Mouse (Mus musculus) MEL (cell line): Measurements from ENCODE around the gene Mroh7. TPM values are rescaled to one million over a fixed set of nuclear protein-coding genes. Genes with fewer than 3 reads are reported as not detected.

Experiments used
- DNase-seq: peaks from one replicate; pipeline ENCODE4 v3.0.0; 2011; ENCODE audit warnings: low read depth, low spot score
- H3K27ac ChIP-seq: 2 replicates; pipeline ENCODE4 v1.5.1; 2012; ENCODE audit warnings: low read depth, mild to moderate bottlenecking, control low read depth, low read length, moderate library complexity; ENCODE audit not compliant: control insufficient read depth
- H3K27me3 ChIP-seq, 2 experiments: fragments of 150-350 bp in 1 of 2; sonication (generic) in 1 of 2; 2 replicates each; pipeline ENCODE4 v1.6.1; 2012; ENCODE audit warnings: low read length in 2 of 2, mild to moderate bottlenecking in 2 of 2, improper control_type of control experiment in 1 of 2, moderate library complexity in 1 of 2; ENCODE audit not compliant: insufficient read depth in 2 of 2, control insufficient read depth in 1 of 2
- H3K36me3 ChIP-seq, 2 experiments: 2 replicates each; pipeline ENCODE4 v1.6.1; 2012 to 2014; ENCODE audit warnings: low read length in 2 of 2, improper control_type of control experiment in 1 of 2, inconsistent platforms in 1 of 2, mild to moderate bottlenecking in 1 of 2; ENCODE audit not compliant: insufficient read depth in 2 of 2, control insufficient read depth in 1 of 2
- H3K4me1 ChIP-seq, 2 experiments: fragments of 150-350 bp in 1 of 2; sonication (generic) in 1 of 2; 2 replicates each; pipeline ENCODE4 v1.6.1; 2012; ENCODE audit warnings: low read length in 2 of 2, improper control_type of control experiment in 1 of 2, mild to moderate bottlenecking in 1 of 2; ENCODE audit not compliant: insufficient read depth in 2 of 2, control insufficient read depth in 1 of 2
- H3K4me3 ChIP-seq, 2 experiments: fragments of 150-350 bp in 1 of 2; sonication (generic) in 1 of 2; 2 replicates each; pipeline ENCODE4 v1.5.1; 2012; ENCODE audit warnings: low read depth in 2 of 2, low read length in 2 of 2, mild to moderate bottlenecking in 2 of 2, moderate library complexity in 2 of 2, control low read depth in 1 of 2, improper control_type of control experiment in 1 of 2; ENCODE audit not compliant: control insufficient read depth in 1 of 2, insufficient read depth in 1 of 2
- H3K79me2 ChIP-seq: 2 replicates; pipeline ENCODE4 v1.6.1; 2012; ENCODE audit warnings: mild to moderate bottlenecking, low read length, moderate library complexity; ENCODE audit not compliant: control insufficient read depth, poor library complexity, insufficient read depth
- H3K9ac ChIP-seq: 2 replicates; pipeline ENCODE4 v1.6.1; 2012; ENCODE audit warnings: low read depth, mild to moderate bottlenecking, control low read depth, low read length, moderate library complexity; ENCODE audit not compliant: control insufficient read depth, poor library complexity, severe bottlenecking
- H3K9me3 ChIP-seq: fragments of 150-350 bp; sonication (generic); replicated peaks from 2 replicates; pipeline ENCODE4 v1.6.1; 2012; ENCODE audit warnings: mild to moderate bottlenecking, low read length, improper control_type of control experiment, moderate library complexity; ENCODE audit not compliant: insufficient read depth
- CHD2 ChIP-seq: IDR thresholded peaks from 2 replicates; pipeline ENCODE4 v1.6.1; 2011; ENCODE audit warnings: low read length, improper control_type of control experiment
- CTCF ChIP-seq, 3 experiments: IDR thresholded peaks in 2 of 3; conservative IDR thresholded peaks in 1 of 3; 2 replicates each; pipeline ENCODE4 v1.5.1; 2011 to 2012; ENCODE audit warnings: low read length in 3 of 3, low read depth in 2 of 3, mild to moderate bottlenecking in 2 of 3, improper control_type of control experiment in 1 of 3, inconsistent platforms in 1 of 3, mixed read lengths in 1 of 3, moderate library complexity in 1 of 3; ENCODE audit not compliant: control insufficient read depth in 1 of 3, insufficient read depth in 1 of 3, poor library complexity in 1 of 3, severe bottlenecking in 1 of 3
- ELF1 ChIP-seq: IDR thresholded peaks from 2 replicates; pipeline ENCODE4 v1.6.1; 2014; ENCODE audit warnings: low read depth, mild to moderate bottlenecking, inconsistent platforms, low read length, improper control_type of control experiment, moderate library complexity
- EP300 ChIP-seq, 2 experiments: IDR thresholded peaks; 2 replicates each; pipeline ENCODE4 v1.6.1; 2011; ENCODE audit warnings: improper control_type of control experiment in 2 of 2, low read length in 2 of 2, low read depth in 1 of 2, mild to moderate bottlenecking in 1 of 2
- GATA1 ChIP-seq: IDR thresholded peaks from 2 replicates; pipeline ENCODE4 v1.6.1; 2011; ENCODE audit warnings: low read depth, low read length, improper control_type of control experiment
- HCFC1 ChIP-seq: IDR thresholded peaks from 2 replicates; pipeline ENCODE4 v1.6.1; 2012; ENCODE audit warnings: low read depth, mild to moderate bottlenecking, inconsistent platforms, low read length, improper control_type of control experiment, moderate library complexity
- JUND ChIP-seq: IDR thresholded peaks from 2 replicates; pipeline ENCODE4 v1.6.1; 2011; ENCODE audit warnings: low read depth, mild to moderate bottlenecking, improper control_type of control experiment, low read length
- MAX ChIP-seq: IDR thresholded peaks from 2 replicates; pipeline ENCODE4 v1.6.1; 2011; ENCODE audit warnings: low read length, improper control_type of control experiment
- MEF2A ChIP-seq: IDR thresholded peaks from 2 replicates; pipeline ENCODE4 v1.6.1; 2014; ENCODE audit warnings: low read depth, mild to moderate bottlenecking, inconsistent platforms, low read length, improper control_type of control experiment; ENCODE audit not compliant: poor library complexity, insufficient replicate concordance, severe bottlenecking; ENCODE audit errors: extremely low read depth
- NELFE ChIP-seq: IDR thresholded peaks from 2 replicates; pipeline ENCODE4 v1.6.1; 2011; ENCODE audit warnings: low read depth, low read length, improper control_type of control experiment
- RAD21 ChIP-seq: IDR thresholded peaks from 2 replicates; pipeline ENCODE4 v1.6.1; 2011; ENCODE audit warnings: mild to moderate bottlenecking, low read depth, low read length, improper control_type of control experiment
- RCOR1 ChIP-seq: IDR thresholded peaks from 2 replicates; pipeline ENCODE4 v1.6.1; 2012; ENCODE audit warnings: low read depth, mild to moderate bottlenecking, inconsistent platforms, low read length, improper control_type of control experiment
- SMC3 ChIP-seq: IDR thresholded peaks from 2 replicates; pipeline ENCODE4 v1.6.1; 2011; ENCODE audit warnings: low read depth, low read length, improper control_type of control experiment
- TCF12 ChIP-seq: IDR thresholded peaks from 2 replicates; pipeline ENCODE4 v1.6.1; 2014; ENCODE audit warnings: low read depth, mild to moderate bottlenecking, inconsistent platforms, low read length, improper control_type of control experiment, moderate library complexity
- UBTF ChIP-seq: IDR thresholded peaks from 2 replicates; pipeline ENCODE4 v1.6.1; 2012; ENCODE audit warnings: low read depth, mild to moderate bottlenecking, inconsistent platforms, low read length, improper control_type of control experiment, moderate library complexity, borderline replicate concordance; ENCODE audit not compliant: insufficient read depth
- USF2 ChIP-seq, 2 experiments: IDR thresholded peaks; 2 replicates each; pipeline ENCODE4 v1.6.1; 2011 to 2012; ENCODE audit warnings: improper control_type of control experiment in 2 of 2, low read length in 2 of 2, borderline replicate concordance in 1 of 2, inconsistent platforms in 1 of 2, low read depth in 1 of 2, mild to moderate bottlenecking in 1 of 2; ENCODE audit not compliant: insufficient read depth in 1 of 2
- ZC3H11A ChIP-seq: IDR thresholded peaks from 2 replicates; pipeline ENCODE4 v1.6.1; 2012; ENCODE audit warnings: low read depth, mild to moderate bottlenecking, inconsistent platforms, low read length, improper control_type of control experiment
- ZKSCAN1 ChIP-seq: IDR thresholded peaks from 2 replicates; pipeline ENCODE4 v1.6.1; 2012; ENCODE audit warnings: low read depth, mild to moderate bottlenecking, inconsistent platforms, low read length, improper control_type of control experiment, moderate library complexity
- ZMIZ1 ChIP-seq: IDR thresholded peaks from 2 replicates; pipeline ENCODE4 v1.6.1; 2012; ENCODE audit warnings: low read depth, mild to moderate bottlenecking, inconsistent platforms, low read length, improper control_type of control experiment, moderate library complexity
- ZNF384 ChIP-seq: IDR thresholded peaks from 2 replicates; pipeline ENCODE4 v1.6.1; 2012; ENCODE audit warnings: low read depth, mild to moderate bottlenecking, inconsistent platforms, low read length, improper control_type of control experiment
- polyA plus RNA-seq, 2 experiments: library from polyadenylated mRNA; stranded (reverse) in 1 of 2; unstranded in 1 of 2; fragments of >175 nt in 1 of 2; fragments of >200 nt in 1 of 2; gene quantifications; 2 replicates each; pipeline versions ENCODE4 v1.2.1 to v1.2.4; 2012; ENCODE audit warnings: low replicate concordance in 2 of 2, low read depth in 1 of 2; ENCODE audit not compliant: insufficient read length in 2 of 2, insufficient read depth in 1 of 2, missing spikeins in 1 of 2
- total RNA-seq: library from RNA; depleted of rRNA; stranded (reverse); fragments of 300-350 nt; gene quantifications from 2 replicates; pipeline ENCODE4 v1.2.3, GENCODE M21; 2012

Gene Mroh7
- total and polyA plus RNA-seq, 3 experiments: 0.03 TPM; not detected in 2

DNA sequence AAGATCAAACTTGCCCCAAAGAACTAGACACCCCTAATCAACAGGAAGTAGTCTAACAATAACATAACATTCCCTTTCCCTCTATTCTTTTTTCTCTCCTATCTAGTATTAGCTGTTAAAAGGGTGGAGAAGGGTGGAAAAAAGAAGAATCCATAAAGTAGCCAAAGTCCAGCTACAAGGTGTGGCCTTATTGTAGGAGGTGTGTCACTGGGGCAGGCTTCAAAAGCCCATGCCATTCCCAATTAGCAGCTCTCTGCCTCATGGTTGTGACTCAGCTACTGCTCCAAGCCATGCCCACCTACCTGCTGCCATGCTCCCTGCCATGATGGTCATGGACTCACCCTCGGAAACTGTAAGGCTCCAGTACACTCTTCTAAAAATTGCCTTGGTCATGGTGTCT lies 41.8 kb upstream of the Mroh7 start:
- no peaks in the 10 kb centered on the region for H3K27me3 ChIP-seq
- no peak for TF ChIP-seq RCOR1
- no peak for TF ChIP-seq CTCF (IDR thresholded peaks at IDR 0.05 in 2 of 3, conservative IDR thresholded peaks at IDR 0.05 in 1 of 3; ENCODE audit: control insufficient read depth in 1 of 3, insufficient read depth in 1 of 3, low read depth in 2 of 3, low read length in 3 of 3, poor library complexity in 1 of 3, severe bottlenecking in 1 of 3)
- TF ChIP-seq HCFC1: no peak
- no peak for TF ChIP-seq ZMIZ1
- no peaks in the 10 kb centered on the region for H3K9me3 ChIP-seq
- no peak overlapping the region for H3K4me3 ChIP-seq
- DNase-seq: no peak
- H3K79me2 ChIP-seq: no peaks in the 10 kb centered on the region
- no peaks in the 10 kb centered on the region for H3K4me1 ChIP-seq
- no peak overlapping the region for H3K27ac ChIP-seq
- no peak overlapping the region for H3K9ac ChIP-seq
- no peaks in the 10 kb centered on the region for H3K36me3 ChIP-seq

DNA sequence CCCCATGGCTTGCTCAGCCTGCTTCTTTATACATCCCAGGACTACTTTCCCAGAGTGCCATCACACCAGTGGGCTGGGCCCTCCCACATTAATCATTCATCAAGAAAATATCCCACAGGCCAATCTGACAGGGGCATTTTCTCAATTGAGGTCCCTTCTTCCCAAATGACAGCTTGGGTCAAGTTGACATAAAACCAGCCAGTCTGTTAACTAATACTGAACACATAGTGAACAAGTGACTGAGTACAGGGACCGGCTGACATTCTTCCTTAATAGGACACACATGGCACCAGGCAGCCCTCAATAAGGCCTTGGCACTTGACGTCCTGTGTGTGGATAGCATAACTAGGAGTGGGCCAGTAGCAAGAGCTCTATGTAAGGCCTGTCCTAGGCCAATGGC lies 38.6 kb upstream of the Mroh7 start:
- Histone ChIP-seq H3K9ac (no peak overlapping the region), H3K27me3 (no peaks in the 10 kb centered on the region), H3K36me3 (no peaks in the 10 kb centered on the region), H3K4me1 (no peaks in the 10 kb centered on the region), H3K9me3 (no peaks in the 10 kb centered on the region), H3K27ac (no peak overlapping the region), H3K4me3 (no peak overlapping the region), H3K79me2 (no peaks in the 10 kb centered on the region)
- no peak for TF ChIP-seq NELFE
- no peak for DNase-seq

DNA sequence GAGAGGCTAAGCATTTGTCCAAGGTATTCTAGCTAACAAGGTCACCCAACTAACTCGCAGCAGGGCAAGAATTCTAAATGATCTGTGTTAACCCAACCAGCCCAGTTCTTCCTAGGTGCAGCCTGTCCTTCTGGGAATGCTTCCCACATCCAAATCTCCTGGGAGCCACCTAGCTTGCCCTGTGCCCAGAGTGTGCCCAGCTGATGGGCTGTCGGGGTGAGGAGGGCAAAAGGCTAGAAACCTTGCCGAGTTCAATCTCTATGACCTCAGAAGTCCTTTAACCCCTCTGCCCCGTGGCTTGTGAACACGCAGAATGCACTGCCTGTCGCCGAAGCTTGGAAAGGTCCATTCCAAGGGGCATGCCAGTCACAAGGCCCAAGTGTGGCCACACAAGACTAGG lies 33.4 kb upstream of the Mroh7 start:
- no peak overlapping the region for H3K27ac ChIP-seq
- H3K27me3 ChIP-seq: no peaks in the 10 kb centered on the region
- no peak overlapping the region for H3K4me3 ChIP-seq
- DNase-seq: no peak
- H3K79me2 ChIP-seq: no peaks in the 10 kb centered on the region
- H3K4me1 ChIP-seq: no peaks in the 10 kb centered on the region
- no peak overlapping the region for H3K9ac ChIP-seq
- TF ChIP-seq GATA1 (no peak), EP300 (IDR thresholded peaks at IDR 0.05; ENCODE audit: low read depth in 1 of 2, low read length in 2 of 2) (no peak), MAX (no peak), ZKSCAN1 (no peak), ZNF384 (no peak), ZC3H11A (no peak), USF2 (IDR thresholded peaks at IDR 0.05; ENCODE audit: borderline replicate concordance in 1 of 2, insufficient read depth in 1 of 2, low read depth in 1 of 2, low read length in 2 of 2) (no peak), MEF2A (no peak), ELF1 (no peak), CHD2 (no peak), UBTF (no peak), TCF12 (no peak), RAD21 (no peak), JUND (no peak), SMC3 (no peak)
- no peaks in the 10 kb centered on the region for H3K36me3 ChIP-seq
- H3K9me3 ChIP-seq: no peaks in the 10 kb centered on the region
